17 mouse cellular contexts compared by ENCODE assay signal in genomic region chr5:75545265-75545643, GRCm38 (mm10). TPM values are rescaled to one million over a fixed set of nuclear protein-coding genes. Genes with fewer than 3 reads are reported as not detected.
"Had no signal": no experiment of that assay in that cellular context is flagged by ENCODE, and none has a peak within 500 bp of the region (broad histone marks: within the 10 kb centered on the region; RNA-seq: fewer than 3 reads in every experiment).

No protein-coding gene starts in this region.

- H3K4me3 ChIP-seq: limb, embryonic 12.5 days; liver, embryonic 13.5 days; megakaryocyte, embryonic 14.5 days; midbrain, embryonic 12.5 days; myocyte; neural tube, embryonic 15.5 days had no signal

- H3K9ac ChIP-seq: limb, embryonic 12.5 days; liver, embryonic 13.5 days; liver, postnatal 0 days; midbrain, embryonic 12.5 days; neural tube, embryonic 15.5 days had no signal

- H3K9me3 ChIP-seq: limb, embryonic 12.5 days; liver, embryonic 13.5 days; midbrain, embryonic 12.5 days; neural tube, embryonic 15.5 days had no signal

- H3K27ac ChIP-seq: hindbrain, postnatal 0 days; limb, embryonic 12.5 days; liver, embryonic 13.5 days; macrophage; midbrain, embryonic 12.5 days; neural tube, embryonic 15.5 days had no signal

- ATAC-seq: hindbrain, postnatal 0 days; liver, postnatal 0 days had no signal

- H3K4me1 ChIP-seq: limb, embryonic 12.5 days; megakaryocyte, embryonic 14.5 days; midbrain, embryonic 12.5 days; neural tube, embryonic 15.5 days had no signal

- DNase-seq: kidney, adult 11 months; kidney, postnatal 25 days; layer of hippocampus, adult 9-11 months; layer of hippocampus, postnatal 36 days; liver; liver, embryonic 13.5 days; liver, postnatal 0 days; right cerebral cortex, adult 18-20 months; thymus, adult 18-20 months; thymus, postnatal 14 days had no signal

- H3K4me2 ChIP-seq: limb, embryonic 12.5 days; liver, embryonic 13.5 days; midbrain, embryonic 12.5 days; neural tube, embryonic 15.5 days had no signal

- H3K36me3 ChIP-seq: limb, embryonic 12.5 days; liver, embryonic 13.5 days; midbrain, embryonic 12.5 days; neural tube, embryonic 15.5 days had no signal

- H3K27me3 ChIP-seq: limb, embryonic 12.5 days; liver, embryonic 13.5 days; midbrain, embryonic 12.5 days; neural tube, embryonic 15.5 days had no signal

RNA-seq across cellular contexts. Expression of gene Kit, which starts 29.5 kb away (rescaled TPM):
- polyA plus RNA-seq: myocyte had no signal
